Mouse (Mus musculus): ENCODE data around the gene Npb. TPM values are rescaled to one million over a fixed set of nuclear protein-coding genes. Genes with fewer than 3 reads are reported as not detected.
"Not testable (repeated sequence)": the region's sequence is repeated elsewhere in the genome, so short reads cannot be mapped to it uniquely, and the experiment has no call there.

Npb gene
- total RNA-seq, 2 experiments from 2014 or later: not detected

GRCm38 (mm10) chr11:120578694-120579243, 29.5 kb upstream of the Npb start:
- intact Hi-C loops (cut with DNase I): loop anchor here (1.0 to 5.0 kb wide), 2 partner anchors 64 to 134 kb away; partner anchors contain the start of genes Cenpx and Lrrc45
- no peak for DNase-seq

GRCm38 (mm10) chr11:120579316-120580107, 28.8 kb upstream of the Npb start:
- intact Hi-C loops (cut with DNase I): loop anchor here (1.0 to 5.0 kb wide), 2 partner anchors 65 to 133 kb away; partner anchors contain the start of genes Cenpx and Lrrc45
- peak; percentile 79 to 85 for DNase-seq

- DNase-seq: peak in 1 of 2 experiments; percentile 11
- intact Hi-C loops (cut with DNase I): no loop called here
These were observed 28.1 kb upstream of the Npb start for GRCm38 (mm10) chr11:120580190-120580589.

GRCm38 (mm10) chr11:120580871-120581331, 27.4 kb upstream of the Npb start:
- intact Hi-C loops (cut with DNase I): no loop called here
- peak; percentile 58 to 67 for DNase-seq

- intact Hi-C loops (cut with DNase I): no loop called here
- peak; percentile 93 for DNase-seq
These were observed 26.6 kb upstream of the Npb start, which contains the start of gene Arhgdia for GRCm38 (mm10) chr11:120581490-120582267. Gene Arhgdia (minus strand): TSS chr11:120581624.

GRCm38 (mm10) chr11:120582268-120582981, 25.9 kb upstream of the Npb start:
- peak; percentile 14 to 46 for DNase-seq
- intact Hi-C loops (cut with DNase I): no loop called here

GRCm38 (mm10) chr11:120582982-120583293, 25.3 kb upstream of the Npb start:
- intact Hi-C loops (cut with DNase I); DNase-seq: not testable (repeated sequence)

- intact Hi-C loops (cut with DNase I): no loop called here
- no peak for DNase-seq
These were observed 24.3 kb upstream of the Npb start for GRCm38 (mm10) chr11:120583937-120584336.

GRCm38 (mm10) chr11:120588531-120588930, 19.7 kb upstream of the Npb start:
- intact Hi-C loops (cut with DNase I): no loop called here
- DNase-seq: no peak

GRCm38 (mm10) chr11:120597240-120598235, 10.7 kb upstream of the Npb start:
- intact Hi-C loops (cut with DNase I): no loop called here
- DNase-seq: no peak

- DNase-seq: peak; percentile 97 to 98
- intact Hi-C loops (cut with DNase I): no loop called here
These were observed 9.8 kb upstream of the Npb start, which contains the start of the genes Alyref and Anapc11 for GRCm38 (mm10) chr11:120598283-120598989. Gene Alyref (minus strand): TSS chr11:120598365. Gene Anapc11 (plus strand): TSS chr11:120598421.

GRCm38 (mm10) chr11:120598990-120599549, 9.2 kb upstream of the Npb start:
- intact Hi-C loops (cut with DNase I): no loop called here

GRCm38 (mm10) chr11:120600716-120601115, 7.6 kb upstream of the Npb start:
- intact Hi-C loops (cut with DNase I): no loop called here
- no peak for DNase-seq

More at GRCm38 (mm10) chr11:120598990-120599549, 9.2 kb upstream of the Npb start:
- no peak for DNase-seq

GRCm38 (mm10) chr11:120603545-120603944, 4.7 kb upstream of the Npb start:
- intact Hi-C loops (cut with DNase I): no loop called here
- no peak for DNase-seq

- intact Hi-C loops (cut with DNase I): no loop called here
- DNase-seq: no peak
These were observed 2.6 kb upstream of the Npb start for GRCm38 (mm10) chr11:120605667-120606066.

GRCm38 (mm10) chr11:120606764-120607163, 1.5 kb upstream of the Npb start:
- intact Hi-C loops (cut with DNase I): no loop called here
- no peak for DNase-seq

GRCm38 (mm10) chr11:120609250-120609649, 973 bp downstream of the Npb start:
- no peak for DNase-seq
- intact Hi-C loops (cut with DNase I): no loop called here

- intact Hi-C loops (cut with DNase I): no loop called here
- DNase-seq: no peak
These were observed 2.3 kb downstream of the Npb start for GRCm38 (mm10) chr11:120610477-120611046.
